Mouse (Mus musculus) spleen, adult 18-20 months (tissue): ENCODE measurements around the gene Ahdc1.

ENCODE experiments used
- DNase-seq, 2 experiments: peaks; one replicate each; pipeline ENCODE4 v3.0.0; 2022; ENCODE audit warnings: mixed read lengths in 2 of 2

The Ahdc1 gene

DNA sequence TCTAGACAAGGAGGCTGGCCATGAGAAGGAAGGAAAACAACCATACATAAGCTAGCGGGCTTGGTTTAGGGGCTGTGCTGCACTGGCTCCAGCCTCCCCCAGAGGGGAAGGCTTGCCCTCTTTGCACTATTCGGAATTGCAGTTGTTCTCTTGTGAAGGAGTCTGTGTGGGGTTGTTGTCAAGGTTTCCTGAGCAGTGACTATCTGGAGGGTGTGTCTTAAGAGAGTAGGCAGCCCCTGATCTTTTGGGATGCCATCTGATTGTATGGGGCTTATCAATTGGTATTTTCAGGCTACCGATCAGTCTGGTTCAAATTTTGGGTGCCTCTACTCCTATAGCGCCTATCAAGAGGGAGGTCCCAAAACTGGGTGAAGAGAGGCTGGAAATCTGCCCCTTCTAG, 31.2 kb downstream of the Ahdc1 start:
- DNase-seq, result no peak

DNA sequence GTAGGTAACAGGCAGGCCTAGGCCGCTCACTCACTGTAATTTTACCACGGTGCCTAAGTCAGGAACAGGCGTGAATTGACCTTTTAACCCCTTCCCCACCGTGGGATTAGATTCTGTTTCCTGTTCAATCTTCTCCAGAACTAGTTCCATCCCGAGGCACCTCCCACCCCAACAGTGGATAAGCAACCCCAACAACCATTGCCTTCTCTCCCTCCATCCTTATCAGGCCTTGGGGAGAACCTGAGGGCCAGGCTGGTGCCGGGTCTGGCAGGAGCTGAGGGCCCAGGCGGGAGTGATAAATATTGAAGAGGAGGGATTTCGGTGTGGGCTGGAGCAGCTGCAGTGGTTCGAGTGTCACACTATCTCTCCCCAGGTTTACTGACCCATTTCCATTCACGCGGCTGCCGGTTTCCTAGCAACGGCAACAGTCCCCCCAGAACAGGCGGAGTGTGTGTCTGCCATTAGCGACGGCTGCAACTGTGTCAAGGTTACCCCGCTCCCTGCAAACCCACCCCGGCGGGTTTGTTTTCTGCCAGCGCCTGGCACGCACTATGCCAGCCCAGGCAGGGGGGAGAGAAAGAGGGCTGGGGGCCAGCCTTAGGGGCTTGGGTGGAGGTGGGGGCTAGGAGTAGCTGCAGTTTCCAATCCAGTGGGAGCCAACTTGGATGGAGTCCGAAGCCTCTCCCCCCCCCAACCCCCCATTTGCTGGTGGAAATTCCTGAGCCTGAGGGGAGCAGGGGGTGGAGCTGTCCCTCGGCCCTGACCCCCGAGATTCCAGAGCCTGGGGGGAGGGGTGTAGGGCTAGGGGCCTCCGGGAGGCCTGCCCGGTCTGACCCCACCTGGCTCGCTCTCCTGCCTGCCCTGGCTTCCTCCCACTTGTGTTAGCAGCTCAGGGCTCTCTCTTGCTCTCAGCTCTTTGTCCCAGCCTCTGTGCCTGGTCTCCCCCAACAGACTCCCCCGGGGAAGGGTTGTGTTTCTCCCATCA, 31.9 kb downstream of the Ahdc1 start:
- DNase-seq, result no peak

DNA sequence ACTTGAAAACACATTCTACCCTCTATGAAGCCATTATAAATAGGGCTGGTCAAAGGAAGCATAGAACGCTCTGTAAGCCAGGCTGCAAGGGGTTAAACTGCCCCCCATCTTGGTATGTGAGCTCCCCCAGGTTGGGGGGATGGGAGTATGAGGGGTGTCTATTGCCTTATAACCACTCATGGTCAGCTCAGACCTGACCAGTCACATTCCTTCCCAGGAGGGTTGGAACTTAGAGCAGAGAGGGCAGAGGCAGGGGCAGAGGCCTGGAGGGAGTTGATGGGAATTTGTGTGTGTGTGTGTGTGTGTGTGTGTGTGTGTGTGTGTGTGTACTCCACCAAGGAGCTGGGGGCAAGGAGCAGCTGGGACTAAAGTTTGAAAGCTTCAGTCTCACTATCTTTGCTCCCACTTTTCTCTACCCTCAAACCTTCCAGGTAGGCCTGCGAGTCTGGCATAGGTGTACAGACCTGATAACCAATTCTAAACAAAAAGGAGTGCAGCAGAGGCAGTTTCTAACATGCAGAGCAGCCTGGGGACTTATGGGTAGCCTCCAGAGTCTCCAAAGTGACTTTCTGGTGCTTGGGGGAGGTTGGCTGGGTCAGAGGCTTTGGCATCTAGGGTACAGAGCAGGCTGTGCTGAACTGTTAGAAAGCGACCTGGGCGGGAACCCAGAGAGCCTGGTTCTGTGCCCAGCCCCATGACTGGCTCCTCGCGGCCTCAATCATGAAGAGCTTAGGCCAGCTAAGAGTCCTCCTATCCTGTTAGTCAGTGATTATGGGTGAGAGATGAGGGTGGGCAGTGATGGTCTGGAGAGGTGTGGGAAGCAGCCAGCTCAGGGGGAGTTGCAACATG, 33.0 kb downstream of the Ahdc1 start:
- DNase-seq, result no peak

DNA sequence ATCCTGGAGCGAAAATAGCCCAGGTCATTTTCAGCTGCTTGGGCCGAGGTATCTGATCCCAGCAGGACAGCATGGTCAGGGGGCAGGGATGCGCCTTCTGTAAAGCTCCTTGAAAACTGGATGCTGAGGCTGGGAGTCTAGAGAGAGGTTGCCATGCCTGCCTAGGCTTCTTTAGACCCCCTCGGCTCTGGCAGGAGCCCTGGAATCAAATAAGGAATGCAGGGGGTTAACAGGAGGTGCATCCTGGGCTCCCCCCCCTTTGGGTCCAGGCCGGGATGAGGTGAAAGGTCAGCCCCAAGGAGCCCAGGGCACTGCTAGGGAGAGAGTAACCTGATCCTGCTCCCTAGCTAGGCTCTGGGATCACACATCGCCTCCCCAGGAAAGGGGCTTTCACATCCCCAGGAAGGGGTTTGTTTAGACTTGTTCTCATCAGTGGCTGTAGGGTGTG, 33.6 kb downstream of the Ahdc1 start:
- DNase-seq, result no peak

DNA sequence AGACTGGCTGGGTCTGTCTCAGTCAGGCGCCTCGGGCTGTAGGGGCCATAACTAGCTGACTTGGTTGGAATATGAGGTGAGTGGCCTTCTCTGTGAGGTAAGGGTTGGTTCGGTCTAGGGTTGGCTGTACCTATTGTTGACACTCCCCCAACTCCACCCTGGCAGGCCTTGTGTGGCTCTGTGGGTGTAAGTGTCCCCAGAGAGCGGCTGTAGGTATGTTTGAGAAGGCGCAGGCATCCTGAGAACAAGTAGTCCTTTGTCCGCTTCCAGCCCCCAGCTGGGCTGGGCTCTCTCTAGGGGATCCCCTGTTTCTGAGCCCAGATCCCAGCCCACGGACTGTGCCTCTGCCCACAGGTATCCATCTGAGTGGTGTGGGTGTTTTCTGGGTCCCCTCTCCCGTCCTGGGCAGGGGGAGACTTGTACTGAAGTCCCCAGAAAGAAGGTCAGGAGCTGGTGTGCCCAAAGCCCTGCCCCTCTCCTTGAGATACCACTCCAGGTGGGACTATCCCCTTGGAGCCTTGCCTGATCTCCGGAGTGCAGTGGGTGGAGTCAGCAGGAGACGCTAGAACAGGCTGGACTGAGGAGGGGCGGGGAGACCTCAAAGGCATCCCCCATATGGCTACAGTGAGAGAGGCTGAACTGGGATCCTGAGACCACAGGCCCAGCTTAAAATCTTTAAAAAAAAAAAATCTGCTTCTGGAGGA, 34.9 kb downstream of the Ahdc1 start:
- no peak for DNase-seq

DNA sequence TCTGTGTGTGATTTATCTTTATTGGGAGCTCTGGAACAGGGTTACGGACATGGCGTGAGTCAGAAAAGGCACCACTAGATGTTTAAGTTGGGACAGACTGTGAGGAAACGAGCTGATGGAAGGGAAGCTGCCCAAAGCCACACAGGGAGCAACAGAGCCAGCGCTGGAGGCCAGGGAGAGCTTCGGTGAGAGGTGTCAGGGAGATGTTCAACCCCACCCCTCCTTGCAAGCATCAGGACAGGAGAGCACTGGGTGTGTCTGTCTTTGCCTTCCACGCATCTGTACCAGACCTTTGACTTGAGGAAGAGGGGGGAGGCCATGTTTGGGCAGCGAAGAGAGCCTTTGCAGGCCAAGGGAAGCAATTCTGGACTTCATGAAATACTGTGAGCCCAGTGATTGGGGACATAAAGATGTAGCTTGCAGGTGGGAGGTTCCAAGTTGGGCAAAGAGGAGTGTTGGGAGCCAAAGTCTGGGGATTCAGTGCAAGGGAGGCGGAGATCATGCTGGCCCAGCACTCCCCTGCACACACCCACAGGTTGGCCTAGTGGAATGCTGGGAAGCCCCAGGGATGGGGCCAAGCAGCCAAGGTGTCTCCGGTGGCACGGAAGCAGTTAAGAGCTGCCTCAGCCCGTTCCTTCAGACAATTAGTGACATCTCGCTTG, 35.8 kb downstream of the Ahdc1 start:
- DNase-seq, result no peak

DNA sequence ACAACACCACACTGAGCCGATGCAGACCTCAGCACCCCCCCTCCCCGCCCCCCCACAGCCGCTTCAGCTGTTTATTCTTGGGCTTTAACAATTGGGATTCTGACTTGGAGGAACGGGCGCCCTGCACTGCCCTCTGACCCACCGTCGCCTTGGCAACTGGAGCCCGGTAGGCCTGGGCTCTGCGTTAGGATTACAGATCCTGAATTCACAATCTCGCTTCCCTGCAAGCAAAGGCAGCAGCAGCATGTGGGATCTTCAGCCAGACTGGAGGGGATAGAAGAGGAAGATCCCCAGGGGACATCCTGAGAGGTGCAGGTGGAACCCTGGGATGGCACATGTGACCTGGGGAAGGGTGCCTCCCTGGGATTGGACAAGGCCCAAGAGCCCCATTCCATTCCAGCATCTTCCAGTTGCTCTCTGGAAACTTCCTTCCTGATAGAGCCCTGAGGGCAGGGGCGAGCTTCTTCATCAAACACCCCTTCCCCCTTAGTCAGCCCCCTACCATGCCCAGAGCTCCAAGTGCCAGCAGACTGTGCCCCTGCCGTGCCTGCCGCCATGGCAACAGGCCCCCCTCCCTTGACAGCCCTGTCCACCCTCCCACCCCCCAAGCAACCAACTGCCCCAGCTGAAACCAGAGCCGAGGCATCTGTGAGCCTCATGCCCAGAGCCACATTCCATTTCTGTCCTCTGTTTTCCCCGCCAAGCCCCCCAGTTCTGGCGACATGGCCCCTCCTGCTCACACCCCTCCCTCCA, 36.5 kb downstream of the Ahdc1 start:
- no peak for DNase-seq

DNA sequence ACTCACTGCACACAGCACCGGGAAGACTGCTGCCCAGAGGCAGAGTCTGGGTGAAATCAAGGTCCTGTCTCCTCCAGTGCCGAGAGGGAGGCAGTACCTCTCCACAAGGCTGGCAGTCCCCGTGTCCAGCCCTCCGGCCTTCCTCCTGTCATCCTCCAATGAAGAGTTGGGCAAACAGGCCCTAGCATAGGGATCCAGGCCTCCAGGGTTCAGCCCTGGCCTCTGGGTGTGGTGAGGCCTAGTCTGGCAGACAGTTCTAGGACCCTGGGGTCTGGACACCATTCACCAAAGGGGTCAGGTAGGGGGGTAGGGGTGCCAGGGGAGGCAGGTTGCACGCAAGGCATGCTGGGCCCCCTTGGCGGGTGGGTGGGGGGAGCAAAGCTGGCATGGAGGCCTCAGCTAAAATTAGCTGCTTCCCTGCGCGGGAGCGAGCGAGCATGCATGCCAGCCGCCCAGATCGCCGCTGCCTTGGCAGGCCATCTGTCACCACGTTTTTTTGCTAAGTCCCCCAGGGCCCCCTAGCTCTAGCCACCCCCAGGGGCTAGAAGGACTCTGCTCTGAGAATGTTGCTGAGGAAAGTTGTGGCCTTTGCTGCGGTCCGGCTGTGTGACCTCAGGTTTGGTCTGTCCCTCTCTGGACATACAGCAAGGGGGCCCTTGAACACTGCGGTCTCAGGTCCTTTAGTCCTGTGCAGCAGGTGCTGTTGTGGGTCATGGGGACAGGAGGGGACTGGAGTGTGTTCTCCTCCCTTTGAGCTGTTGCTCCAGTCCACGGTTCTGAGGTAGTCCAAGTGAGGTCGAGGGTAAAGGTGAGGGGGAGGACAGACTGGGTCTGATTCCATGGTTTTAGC, 38.2 kb downstream of the Ahdc1 start:
- DNase-seq, result no peak

DNA sequence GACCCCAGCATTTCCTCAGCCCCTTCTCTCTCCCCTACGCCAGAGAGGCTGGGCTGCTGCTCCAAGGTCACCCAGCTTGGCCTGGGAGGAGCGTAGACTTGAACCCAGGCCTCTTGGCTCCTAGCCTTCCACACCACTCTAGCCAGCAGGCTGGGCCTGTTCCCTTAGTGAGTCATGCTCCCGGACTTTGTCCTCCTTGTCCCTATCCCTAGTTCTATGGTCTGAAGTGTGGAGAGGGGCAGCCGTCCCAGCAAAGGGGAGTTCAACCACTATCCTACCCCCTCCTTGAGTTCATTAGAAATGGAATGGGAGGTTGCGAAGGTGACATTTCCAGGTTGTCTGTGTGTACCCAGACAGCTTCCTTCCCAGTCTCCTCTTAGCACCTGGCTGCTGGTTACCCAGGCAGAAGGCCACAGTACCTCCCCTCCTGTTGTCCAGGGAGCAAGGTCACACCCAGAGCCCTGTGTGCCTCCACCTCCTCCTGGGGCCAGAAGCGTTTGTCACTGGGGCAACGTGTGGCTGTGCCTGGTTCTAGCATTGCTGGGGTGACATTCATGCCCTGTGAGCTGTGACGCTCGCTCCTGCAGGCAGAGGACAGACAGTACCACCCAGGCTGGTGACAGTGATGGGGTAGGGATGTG, 39.3 kb downstream of the Ahdc1 start:
- DNase-seq, result no peak

DNA sequence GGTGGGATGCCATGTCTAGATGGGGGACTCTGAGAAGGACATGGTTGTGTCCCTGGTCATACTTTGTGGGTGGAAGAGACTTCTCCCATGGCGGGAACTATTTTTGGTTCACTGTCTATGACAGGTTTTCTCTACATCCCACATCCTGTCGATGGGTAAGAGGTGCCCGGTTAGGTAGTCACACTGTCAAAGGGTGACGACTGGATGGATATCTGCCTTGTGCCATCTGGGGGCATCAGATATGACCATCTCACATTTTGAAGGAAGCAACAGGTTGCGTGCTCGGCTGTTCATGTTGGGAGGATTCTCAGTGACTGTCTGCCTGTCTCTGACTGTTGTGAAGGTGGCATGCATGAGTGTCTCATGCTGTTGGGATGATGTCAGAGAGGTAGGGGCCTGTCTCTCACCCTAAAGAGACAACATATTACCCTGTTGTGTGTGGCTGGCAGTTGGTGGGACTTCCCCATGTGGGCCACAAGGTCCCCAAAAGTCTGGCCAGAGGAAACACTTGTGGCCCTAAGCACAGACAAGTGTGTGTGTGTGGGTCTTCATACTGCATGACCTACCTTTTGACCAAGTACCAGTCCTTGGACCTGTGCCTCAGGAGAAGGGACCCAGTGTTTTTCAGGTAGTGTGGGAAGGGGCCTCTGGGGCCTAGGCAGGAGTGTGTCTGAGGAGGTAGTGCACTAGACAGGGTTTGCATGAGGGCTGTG, 39.9 kb downstream of the Ahdc1 start:
- no peak for DNase-seq

DNA sequence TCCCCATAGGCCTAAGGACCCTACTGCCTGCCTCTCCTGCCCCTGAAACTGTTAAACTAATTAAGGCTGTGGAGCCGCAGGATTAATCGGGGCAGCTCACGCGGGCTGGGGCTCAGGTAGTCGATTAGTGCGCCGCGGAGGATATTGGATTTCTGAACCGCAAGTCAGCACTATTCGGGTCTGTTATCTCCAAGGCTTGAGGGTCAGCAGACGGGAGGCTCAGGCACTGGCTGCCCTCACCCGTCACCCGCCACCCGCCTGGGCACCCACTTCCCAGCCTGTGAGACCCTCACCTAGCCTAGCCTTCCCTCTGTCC, 40.4 kb downstream of the Ahdc1 start:
- no peak for DNase-seq

DNA sequence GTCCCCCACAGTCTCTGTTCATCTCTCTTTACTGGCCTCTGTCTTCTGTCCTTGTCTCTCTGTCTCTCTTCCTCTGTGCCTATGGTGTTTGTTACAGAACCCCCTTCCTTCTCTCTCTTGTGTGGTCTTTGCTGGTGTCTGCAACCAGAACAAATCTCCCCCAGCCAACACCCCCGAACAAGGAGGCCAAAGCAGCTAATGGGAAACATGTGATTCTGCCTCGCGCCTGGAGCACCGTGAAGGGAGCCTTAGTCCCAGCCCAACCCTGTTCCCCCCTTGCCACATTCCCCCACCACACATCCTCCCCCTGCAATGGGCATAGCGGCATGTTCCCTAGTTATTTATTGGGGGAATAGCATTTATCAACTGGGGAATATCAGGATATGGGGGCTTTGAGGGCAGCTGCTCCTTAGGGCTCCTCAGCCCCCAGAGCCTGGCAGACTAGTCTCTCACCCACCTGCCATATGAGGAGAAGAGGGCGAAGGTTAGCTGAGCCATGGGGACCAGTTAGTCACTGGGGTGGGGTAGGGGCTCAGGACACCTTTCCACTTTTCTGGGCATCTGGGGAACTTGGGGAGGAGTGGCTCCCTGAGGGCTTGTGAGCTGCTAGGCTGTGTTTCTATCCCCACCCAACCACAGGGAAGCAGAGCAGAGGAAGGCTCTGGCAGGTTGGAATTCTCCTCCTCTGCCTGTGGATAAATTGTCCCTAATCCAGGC, 41.1 kb downstream of the Ahdc1 start:
- DNase-seq, result no peak

DNA sequence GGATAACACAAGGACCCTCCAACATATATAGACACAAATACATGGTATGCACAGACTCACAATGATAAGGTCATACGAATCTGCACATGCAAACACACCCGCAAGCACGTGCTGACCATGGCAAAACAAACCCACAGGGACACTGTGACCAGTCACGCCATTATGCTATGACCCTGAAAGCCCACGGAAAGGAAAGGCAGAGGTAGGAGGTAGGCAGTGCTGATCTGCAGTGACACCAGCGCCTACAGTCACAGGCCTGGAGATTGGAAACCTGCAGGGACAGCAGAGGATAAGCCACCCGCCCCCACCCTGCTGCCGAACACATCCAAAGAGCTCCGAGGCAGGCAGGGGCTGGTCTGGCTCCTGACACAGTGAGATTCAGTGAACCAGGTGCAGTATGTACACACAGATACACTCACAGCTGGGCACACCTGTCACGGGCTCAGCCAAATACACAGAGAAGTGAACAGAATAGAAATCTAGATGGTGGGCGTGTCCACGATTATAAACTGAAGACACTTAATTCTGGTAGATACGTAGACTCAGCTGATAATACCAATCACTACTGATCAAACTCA, 42.0 kb downstream of the Ahdc1 start:
- DNase-seq, result no peak

DNA sequence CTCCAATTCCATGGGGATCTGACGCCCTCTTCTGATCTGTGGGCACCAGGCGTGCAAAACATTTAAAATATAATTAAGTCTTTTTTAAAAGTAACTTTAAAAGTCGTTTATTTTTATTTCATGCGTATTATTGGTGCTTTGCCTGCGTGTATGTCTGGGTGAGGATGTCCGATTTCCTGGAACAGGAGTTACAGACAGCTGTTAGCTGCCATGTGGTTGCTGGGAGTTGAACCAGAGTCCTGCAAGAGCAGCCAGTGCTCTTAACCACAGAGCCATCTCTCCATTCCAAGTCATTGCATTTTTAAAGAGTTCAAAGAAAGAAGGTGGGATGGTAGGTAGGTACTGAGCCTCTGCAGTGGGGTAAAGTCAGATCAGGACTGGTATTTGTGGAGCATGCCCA, 43.5 kb downstream of the Ahdc1 start:
- no peak for DNase-seq

DNA sequence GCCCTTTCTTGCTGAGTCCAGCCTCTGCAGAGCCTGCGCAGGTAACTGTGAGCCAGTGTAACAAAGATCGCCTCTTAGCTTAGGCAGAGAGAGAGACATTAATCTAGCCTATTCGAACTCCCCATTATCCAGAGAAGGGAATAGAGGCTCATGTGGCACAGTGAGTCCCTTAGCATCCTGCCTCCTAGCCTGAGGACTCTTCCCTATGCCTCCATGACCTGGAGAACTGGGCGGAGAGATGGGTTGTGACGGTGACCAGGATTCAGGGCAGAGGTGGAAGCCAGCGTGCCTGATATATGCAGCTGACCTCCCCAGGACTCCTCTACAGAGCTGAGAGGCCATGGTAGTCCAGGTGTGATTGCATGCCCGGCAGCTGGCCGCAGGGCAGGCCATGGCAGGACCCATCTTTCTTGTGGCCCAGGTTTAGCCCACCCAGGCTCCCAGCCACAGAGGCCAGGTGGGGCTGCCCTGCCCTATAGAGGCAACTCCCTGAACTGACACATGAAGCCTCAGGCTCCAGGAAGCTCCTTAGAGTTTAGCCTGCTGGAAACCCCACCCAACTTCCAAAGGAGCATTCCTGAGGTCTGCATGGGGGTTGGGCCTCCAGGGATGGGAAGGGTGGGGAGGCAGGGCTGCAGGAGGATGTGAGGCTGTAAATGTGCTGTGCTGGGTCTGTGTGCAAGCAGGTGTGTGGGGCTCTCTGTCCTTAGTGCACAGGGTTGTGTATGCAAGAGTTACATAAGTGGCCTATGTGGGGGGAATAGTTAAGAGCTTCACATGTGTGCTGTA, 44.3 kb downstream of the Ahdc1 start:
- DNase-seq, result no peak

DNA sequence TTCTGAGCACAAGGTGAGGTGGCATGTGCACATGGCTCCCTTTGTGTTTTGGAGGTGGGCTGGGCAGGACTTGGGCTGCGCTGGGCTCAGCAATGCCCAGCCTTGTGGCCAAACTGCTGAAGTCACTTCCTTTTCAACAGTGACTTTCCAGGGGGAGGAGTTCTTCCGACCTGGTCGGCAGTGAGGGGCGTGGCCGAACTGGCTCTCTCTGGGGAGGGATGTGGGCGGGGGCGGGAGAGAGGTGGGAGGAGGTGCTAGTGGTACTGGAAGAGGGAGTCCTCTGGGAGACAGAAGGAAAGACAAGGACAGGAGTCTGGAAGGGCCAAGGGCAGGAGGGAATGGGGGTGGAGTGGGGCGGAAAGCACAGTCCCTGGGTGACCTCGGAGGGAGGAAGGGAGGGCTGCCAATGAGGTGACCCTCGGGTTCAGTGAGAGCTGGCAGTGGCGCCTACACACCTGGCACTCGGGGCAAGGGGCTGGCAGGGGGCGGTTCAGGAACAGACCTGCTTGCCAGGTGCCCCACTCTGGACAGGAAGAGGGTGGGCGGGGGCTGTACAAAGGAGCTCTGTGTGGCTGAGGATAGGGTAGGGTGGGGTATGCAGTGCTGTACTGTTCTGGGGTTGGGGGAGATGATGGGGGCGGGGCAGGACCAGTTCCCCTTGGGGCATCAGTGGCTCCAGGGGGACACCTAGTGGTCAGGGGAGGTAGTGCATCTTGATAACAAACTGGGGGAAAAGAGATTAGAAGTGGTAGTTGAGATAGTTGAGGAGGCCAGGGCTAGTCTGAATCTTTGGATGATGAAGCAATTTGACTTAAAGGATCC, 45.2 kb downstream of the Ahdc1 start:
- peak; percentile 67 to 87 for DNase-seq
